Mouse (Mus musculus): ENCODE data around the gene Rps27l. TPM values are rescaled to one million over a fixed set of nuclear protein-coding genes. Genes with fewer than 3 reads are reported as not detected.
A peak's percentile ranks its signal among the peaks of the same experiment; 100 is the strongest.

The Rps27l gene
- polyA plus RNA-seq, 1 experiment from 2014 or later = 1,028 TPM

GRCm38 (mm10) chr9:66961478-66961877 lies 15.6 kb downstream of the Rps27l start:
- Histone ChIP-seq H3K4me3 (ENCODE audit: low read depth, low read length) (no peak overlapping the region), H3K9me3 (ENCODE audit: control insufficient read depth, low read length) (no peaks in the 10 kb centered on the region), H3K27ac (ENCODE audit: low read depth, low read length) (no peak overlapping the region), H3K9ac (ENCODE audit: low read depth, low read length) (no peak overlapping the region), H3K36me3 (ENCODE audit: control insufficient read depth, insufficient read depth, low read length) (no peaks in the 10 kb centered on the region; the same call in 1 of the 2 replicates), H3K4me1 (replicated peaks; ENCODE audit: control insufficient read depth, insufficient read depth, low read length) (no peaks in the 10 kb centered on the region), H3K27me3 (replicated peaks; ENCODE audit: control insufficient read depth, insufficient read depth, low read length) (no peaks in the 10 kb centered on the region), H3K4me2 (no peak overlapping the region)
- DNase-seq (ENCODE audit: low spot score) = no peak
- ATAC-seq (replicated peaks; ENCODE audit: low FRiP score) = no peak
- 73% methylated on average over 3 of the region's 3 CpGs for WGBS

GRCm38 (mm10) chr9:66967492-66967891 lies 21.6 kb downstream of the Rps27l start:
- Histone ChIP-seq H3K4me1 (replicated peaks; ENCODE audit: control insufficient read depth, insufficient read depth, low read length) (no peaks in the 10 kb centered on the region), H3K36me3 (ENCODE audit: control insufficient read depth, insufficient read depth, low read length) (peaks cover 2% of the 10 kb centered on the region; the same call in 1 of the 2 replicates), H3K9ac (ENCODE audit: low read depth, low read length) (no peak overlapping the region), H3K9me3 (ENCODE audit: control insufficient read depth, low read length) (no peaks in the 10 kb centered on the region), H3K4me2 (no peak overlapping the region), H3K4me3 (ENCODE audit: low read depth, low read length) (no peak overlapping the region), H3K27me3 (replicated peaks; ENCODE audit: control insufficient read depth, insufficient read depth, low read length) (no peaks in the 10 kb centered on the region), H3K27ac (ENCODE audit: low read depth, low read length) (no peak overlapping the region)
- no peak for DNase-seq (ENCODE audit: low spot score)
- ATAC-seq (replicated peaks; ENCODE audit: low FRiP score) = no peak
- WGBS = 88% methylated on average over 8 of the region's 8 CpGs

GRCm38 (mm10) chr9:66971116-66971515 lies 25.2 kb downstream of the Rps27l start:
- Histone ChIP-seq H3K36me3 (ENCODE audit: control insufficient read depth, insufficient read depth, low read length) (peaks cover 2% of the 10 kb centered on the region; the same call in 1 of the 2 replicates), H3K9me3 (ENCODE audit: control insufficient read depth, low read length) (no peaks in the 10 kb centered on the region), H3K4me2 (no peak overlapping the region), H3K27me3 (replicated peaks; ENCODE audit: control insufficient read depth, insufficient read depth, low read length) (no peaks in the 10 kb centered on the region), H3K27ac (ENCODE audit: low read depth, low read length) (no peak overlapping the region), H3K4me3 (ENCODE audit: low read depth, low read length) (no peak overlapping the region), H3K9ac (ENCODE audit: low read depth, low read length) (no peak overlapping the region), H3K4me1 (replicated peaks; ENCODE audit: control insufficient read depth, insufficient read depth, low read length) (no peaks in the 10 kb centered on the region)
- DNase-seq (ENCODE audit: low spot score) (no peak), ATAC-seq (replicated peaks; ENCODE audit: low FRiP score) (no peak)
- WGBS = 87% methylated on average over 8 of the region's 8 CpGs

- H3K4me2 ChIP-seq = peak overlapping the region; percentile 80
- H3K4me1 ChIP-seq (replicated peaks; ENCODE audit: control insufficient read depth, insufficient read depth, low read length) = no peaks in the 10 kb centered on the region
- H3K36me3 ChIP-seq (ENCODE audit: control insufficient read depth, insufficient read depth, low read length) = no peaks in the 10 kb centered on the region
- H3K9me3 ChIP-seq (ENCODE audit: control insufficient read depth, low read length) = no peaks in the 10 kb centered on the region
- peak overlapping the region; percentile 87 for H3K27ac ChIP-seq (ENCODE audit: low read depth, low read length)
- WGBS = under 1% methylated on average over 41 of the region's 41 CpGs
- H3K9ac ChIP-seq (ENCODE audit: low read depth, low read length) = peak overlapping the region; percentile 83
- ATAC-seq (replicated peaks; ENCODE audit: low FRiP score) (peak; percentile 83), DNase-seq (ENCODE audit: low spot score) (peak; percentile 80)
- no peaks in the 10 kb centered on the region for H3K27me3 ChIP-seq (replicated peaks; ENCODE audit: control insufficient read depth, insufficient read depth, low read length)
- peak overlapping the region; percentile 94 for H3K4me3 ChIP-seq (ENCODE audit: low read depth, low read length)
Measured at GRCm38 (mm10) chr9:66974721-66975225, 28.9 kb downstream of the Rps27l start.

- peak; percentile 95 for DNase-seq (ENCODE audit: low spot score)
- 1% methylated on average over 32 of the region's 32 CpGs for WGBS
Measured at GRCm38 (mm10) chr9:66975239-66975645, 29.4 kb downstream of the Rps27l start, which contains the start of gene Lactb. Gene Lactb, minus strand, starts transcription at chr9:66975484.

GRCm38 (mm10) chr9:66977121-66977520 lies 31.2 kb downstream of the Rps27l start:
- DNase-seq (ENCODE audit: low spot score) = no peak
- no peak for ATAC-seq (replicated peaks; ENCODE audit: low FRiP score)
- Histone ChIP-seq H3K27me3 (replicated peaks; ENCODE audit: control insufficient read depth, insufficient read depth, low read length) (no peaks in the 10 kb centered on the region), H3K4me1 (replicated peaks; ENCODE audit: control insufficient read depth, insufficient read depth, low read length) (no peaks in the 10 kb centered on the region), H3K36me3 (ENCODE audit: control insufficient read depth, insufficient read depth, low read length) (no peaks in the 10 kb centered on the region), H3K4me2 (no peak overlapping the region), H3K27ac (ENCODE audit: low read depth, low read length) (no peak overlapping the region), H3K9me3 (ENCODE audit: control insufficient read depth, low read length) (no peaks in the 10 kb centered on the region), H3K4me3 (ENCODE audit: low read depth, low read length) (no peak overlapping the region), H3K9ac (ENCODE audit: low read depth, low read length) (no peak overlapping the region)
- 77% methylated on average over 5 of the region's 5 CpGs for WGBS

More at GRCm38 (mm10) chr9:66975239-66975645, 29.4 kb downstream of the Rps27l start, which contains the start of gene Lactb:
- Histone ChIP-seq H3K4me2 (peak within 1 kb of the TSS; percentile 80), H3K4me3 (ENCODE audit: low read depth, low read length) (peak within 1 kb of the TSS; percentile 94), H3K36me3 (ENCODE audit: control insufficient read depth, insufficient read depth, low read length) (no peaks in the 10 kb centered on the region), H3K4me1 (replicated peaks; ENCODE audit: control insufficient read depth, insufficient read depth, low read length) (no peaks in the 10 kb centered on the region), H3K9ac (ENCODE audit: low read depth, low read length) (peak within 1 kb of the TSS; percentile 83), H3K27me3 (replicated peaks; ENCODE audit: control insufficient read depth, insufficient read depth, low read length) (no peaks in the 10 kb centered on the region), H3K27ac (ENCODE audit: low read depth, low read length) (peak within 1 kb of the TSS; percentile 87), H3K9me3 (ENCODE audit: control insufficient read depth, low read length) (no peaks in the 10 kb centered on the region)
- ATAC-seq (replicated peaks; ENCODE audit: low FRiP score) = peak; percentile 98

- no peaks in the 10 kb centered on the region for H3K4me1 ChIP-seq (replicated peaks; ENCODE audit: control insufficient read depth, insufficient read depth, low read length)
- 0 out of 2 replicates have a peak overlapping the region, but pooled peaks have one; percentile 8 for H3K9ac ChIP-seq (ENCODE audit: low read depth, low read length)
- H3K27me3 ChIP-seq (replicated peaks; ENCODE audit: control insufficient read depth, insufficient read depth, low read length) = no peaks in the 10 kb centered on the region
- no peak overlapping the region for H3K27ac ChIP-seq (ENCODE audit: low read depth, low read length)
- H3K4me2 ChIP-seq = no peak overlapping the region
- H3K36me3 ChIP-seq (ENCODE audit: control insufficient read depth, insufficient read depth, low read length) = no peaks in the 10 kb centered on the region
- H3K9me3 ChIP-seq (ENCODE audit: control insufficient read depth, low read length) = no peaks in the 10 kb centered on the region
- DNase-seq (ENCODE audit: low spot score) (no peak), ATAC-seq (replicated peaks; ENCODE audit: low FRiP score) (no peak)
- 94% methylated on average over 1 of the region's 1 CpGs for WGBS
- no peak overlapping the region for H3K4me3 ChIP-seq (ENCODE audit: low read depth, low read length)
Measured at GRCm38 (mm10) chr9:66977982-66978381, 32.1 kb downstream of the Rps27l start.

- DNase-seq (ENCODE audit: low spot score) (no peak), ATAC-seq (replicated peaks; ENCODE audit: low FRiP score) (no peak)
- Histone ChIP-seq H3K4me3 (ENCODE audit: low read depth, low read length) (no peak overlapping the region), H3K27ac (ENCODE audit: low read depth, low read length) (no peak overlapping the region), H3K27me3 (replicated peaks; ENCODE audit: control insufficient read depth, insufficient read depth, low read length) (no peaks in the 10 kb centered on the region), H3K9me3 (ENCODE audit: control insufficient read depth, low read length) (no peaks in the 10 kb centered on the region), H3K36me3 (ENCODE audit: control insufficient read depth, insufficient read depth, low read length) (no peaks in the 10 kb centered on the region), H3K4me2 (no peak overlapping the region), H3K9ac (ENCODE audit: low read depth, low read length) (no peak overlapping the region), H3K4me1 (replicated peaks; ENCODE audit: control insufficient read depth, insufficient read depth, low read length) (no peaks in the 10 kb centered on the region)
- WGBS = 68% methylated on average over 1 of the region's 1 CpGs
Measured at GRCm38 (mm10) chr9:66978468-66978867, 32.6 kb downstream of the Rps27l start.

- H3K36me3 ChIP-seq (ENCODE audit: control insufficient read depth, insufficient read depth, low read length) = no peaks in the 10 kb centered on the region
- no peak overlapping the region for H3K4me3 ChIP-seq (ENCODE audit: low read depth, low read length)
- H3K27me3 ChIP-seq (replicated peaks; ENCODE audit: control insufficient read depth, insufficient read depth, low read length) = 0 out of 2 replicates have a peak, but pooled peaks cover 2% of the 10 kb centered on the region
- ATAC-seq (replicated peaks; ENCODE audit: low FRiP score) (peak; percentile 51; the same call in 1 of the 2 replicates), DNase-seq (ENCODE audit: low spot score) (peak; percentile 79)
- H3K27ac ChIP-seq (ENCODE audit: low read depth, low read length) = no peak overlapping the region
- no peak overlapping the region for H3K4me2 ChIP-seq
- H3K9ac ChIP-seq (ENCODE audit: low read depth, low read length) = no peak overlapping the region
- no peaks in the 10 kb centered on the region for H3K9me3 ChIP-seq (ENCODE audit: control insufficient read depth, low read length)
- H3K4me1 ChIP-seq (replicated peaks; ENCODE audit: control insufficient read depth, insufficient read depth, low read length) = no peaks in the 10 kb centered on the region
- WGBS = 5% methylated on average over 5 of the region's 5 CpGs
Measured at GRCm38 (mm10) chr9:66980458-66980857, 34.6 kb downstream of the Rps27l start.
